Mouse (Mus musculus): ENCODE measurements around the gene Wdr46. TPM values are rescaled to one million over a fixed set of nuclear protein-coding genes. Genes with fewer than 3 reads are reported as not detected.
A peak's percentile ranks its signal among the peaks of the same experiment; 100 is the strongest.

Wdr46 gene
- total RNA-seq, 4 experiments from 2014 or later = 13.2 to 17.4 (median 14.9) TPM

DNA sequence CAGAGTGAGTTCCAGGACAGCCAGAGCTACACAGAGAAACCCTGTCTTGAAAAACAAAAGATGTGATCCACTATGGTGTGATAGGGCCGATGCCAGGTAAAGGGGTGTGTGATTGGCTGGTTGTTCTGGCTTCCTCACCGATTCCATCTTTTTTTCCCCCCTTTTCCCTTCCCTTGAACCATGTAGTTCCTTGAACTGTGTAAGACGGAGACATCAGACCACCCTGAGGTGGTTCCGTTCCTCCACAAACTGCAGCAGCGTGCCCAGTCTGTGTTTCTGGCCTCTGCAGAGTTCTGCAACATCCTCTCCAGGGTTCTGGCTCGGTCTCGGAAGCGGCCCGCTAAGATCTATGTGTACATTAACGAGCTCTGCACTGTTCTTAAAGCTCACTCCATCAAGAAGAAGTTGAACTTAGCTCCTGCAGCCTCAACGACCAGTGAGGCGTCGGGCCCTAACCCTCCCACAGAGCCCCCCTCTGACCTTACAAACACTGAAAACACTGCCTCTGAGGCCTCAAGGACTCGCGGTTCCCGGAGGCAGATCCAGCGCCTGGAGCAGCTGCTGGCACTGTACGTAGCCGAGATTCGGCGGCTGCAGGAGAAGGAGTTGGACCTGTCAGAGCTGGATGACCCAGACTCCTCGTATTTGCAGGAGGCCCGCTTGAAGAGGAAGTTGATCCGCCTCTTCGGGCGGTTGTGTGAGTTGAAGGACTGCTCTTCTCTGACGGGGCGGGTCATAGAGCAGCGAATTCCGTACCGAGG is 29.2 kb upstream of the Wdr46 start:
- DNase-seq (ENCODE audit: low spot score in 2 of 2) = no peak

DNA sequence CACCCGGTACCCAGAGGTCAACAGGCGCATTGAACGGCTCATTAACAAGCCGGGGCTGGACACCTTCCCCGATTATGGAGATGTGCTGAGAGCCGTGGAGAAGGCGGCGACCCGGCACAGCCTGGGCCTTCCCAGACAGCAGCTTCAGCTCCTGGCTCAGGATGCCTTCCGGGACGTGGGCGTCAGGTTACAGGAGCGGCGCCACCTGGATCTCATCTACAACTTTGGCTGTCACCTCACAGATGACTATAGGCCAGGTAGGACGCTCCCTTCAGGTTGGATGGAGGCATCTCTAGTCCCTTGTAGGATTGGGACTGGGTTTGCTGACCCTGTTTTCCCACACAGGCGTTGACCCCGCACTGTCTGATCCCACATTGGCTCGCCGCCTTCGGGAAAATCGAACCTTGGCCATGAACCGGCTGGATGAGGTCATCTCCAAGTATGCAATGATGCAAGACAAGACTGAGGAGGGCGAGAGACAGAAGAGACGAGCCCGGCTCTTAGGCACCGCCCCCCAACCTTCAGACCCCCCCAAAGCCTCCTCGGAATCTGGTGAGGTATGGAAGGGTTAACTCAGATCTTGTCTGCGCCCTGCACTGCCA is 28.5 kb upstream of the Wdr46 start:
- no peak for DNase-seq (ENCODE audit: low spot score in 2 of 2)

DNA sequence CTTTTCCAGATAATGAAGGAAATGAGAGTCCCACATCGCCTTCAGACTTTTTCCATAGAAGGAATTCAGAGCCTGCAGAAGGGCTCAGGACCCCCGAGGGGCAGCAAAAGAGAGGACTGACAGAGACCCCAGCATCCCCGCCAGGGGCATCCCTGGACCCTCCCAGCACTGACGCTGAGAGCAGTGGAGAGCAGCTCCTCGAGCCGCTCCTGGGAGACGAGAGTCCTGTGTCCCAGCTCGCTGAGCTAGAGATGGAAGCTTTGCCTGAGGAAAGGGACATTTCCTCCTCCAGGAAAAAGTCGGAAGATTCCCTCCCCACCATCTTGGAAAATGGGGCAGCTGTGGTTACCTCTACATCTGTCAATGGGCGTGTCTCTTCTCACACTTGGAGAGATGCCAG is 27.2 kb upstream of the Wdr46 start:
- no peak for DNase-seq (ENCODE audit: low spot score in 2 of 2)

DNA sequence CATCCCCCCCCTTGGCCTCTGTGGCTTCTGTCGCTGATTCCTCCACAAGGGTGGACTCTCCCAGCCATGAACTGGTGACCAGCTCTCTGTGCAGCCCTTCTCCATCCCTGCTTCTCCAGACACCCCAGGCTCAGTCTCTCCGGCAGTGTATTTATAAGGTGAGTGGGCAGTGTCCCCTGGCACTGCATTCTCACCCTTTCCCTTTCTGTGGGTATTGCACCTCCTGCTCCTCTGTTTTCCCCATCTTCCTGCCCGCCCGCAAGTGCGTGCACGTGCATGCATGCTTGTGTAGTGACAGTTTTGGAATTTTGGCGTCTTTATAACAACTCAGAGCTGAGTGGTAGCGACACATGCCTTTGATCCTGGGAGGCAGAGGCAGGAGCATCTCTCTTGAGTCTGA is 26.6 kb upstream of the Wdr46 start:
- DNase-seq (ENCODE audit: low spot score in 2 of 2) = no peak

DNA sequence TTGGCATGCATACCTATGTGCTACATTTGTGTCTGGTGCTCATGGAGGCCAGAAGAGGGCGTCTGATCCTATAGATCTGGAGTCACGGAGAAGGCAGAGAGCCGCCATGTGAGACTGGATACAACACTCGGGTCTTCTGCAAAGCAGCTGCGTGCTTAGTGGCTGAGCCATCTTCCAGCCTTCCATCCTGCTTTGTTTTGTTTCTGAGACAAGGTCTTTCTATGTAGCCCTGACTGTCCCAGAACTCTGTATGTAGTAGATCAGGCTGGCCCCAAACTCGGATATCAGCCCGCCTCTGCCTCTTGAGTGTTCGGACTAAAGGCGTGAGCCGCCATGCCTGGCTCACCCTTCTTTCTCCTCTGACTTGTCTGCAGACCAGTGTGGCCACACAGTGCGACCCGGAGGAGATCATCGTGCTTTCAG is 25.5 kb upstream of the Wdr46 start:
- no peak for DNase-seq (ENCODE audit: low spot score in 2 of 2)

DNA sequence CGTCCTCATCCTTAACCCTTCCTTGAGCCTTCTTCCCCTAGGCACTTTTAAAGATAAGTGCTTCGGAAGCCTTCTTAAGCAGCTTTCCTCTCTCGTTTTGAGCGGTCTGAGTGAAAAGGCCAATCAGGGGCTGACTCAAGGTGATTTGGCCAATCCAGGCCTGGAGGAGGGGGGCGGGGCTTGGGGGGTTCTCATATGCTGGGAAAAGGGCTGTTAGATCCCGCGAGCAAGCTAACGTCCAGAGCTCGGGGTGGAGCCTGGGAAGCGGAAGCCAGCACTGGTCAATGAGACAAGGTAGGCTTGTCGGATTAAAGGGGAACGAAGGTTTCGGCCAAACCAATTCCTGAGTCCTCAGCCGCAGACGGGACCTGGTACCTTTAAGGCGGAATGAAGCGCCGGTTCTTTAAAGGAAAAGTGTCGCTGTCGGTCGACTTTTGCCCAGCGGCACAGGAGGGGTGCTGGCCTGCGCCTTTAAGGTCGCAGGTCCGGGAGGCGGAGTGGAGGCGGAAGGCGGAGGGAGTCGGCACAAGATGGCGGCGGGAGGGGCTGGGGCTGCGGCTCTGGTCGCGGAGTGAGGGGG is 24.7 kb upstream of the Wdr46 start, which contains the start of the genes Tapbp and Zbtb22:
Gene Tapbp (plus strand): TSS at position 229 of the 580 bp plus-strand sequence.
Gene Zbtb22 (plus strand): TSS at position 234 of the 580 bp plus-strand sequence.
- peak; percentile 97 for DNase-seq (ENCODE audit: low spot score in 2 of 2)

DNA sequence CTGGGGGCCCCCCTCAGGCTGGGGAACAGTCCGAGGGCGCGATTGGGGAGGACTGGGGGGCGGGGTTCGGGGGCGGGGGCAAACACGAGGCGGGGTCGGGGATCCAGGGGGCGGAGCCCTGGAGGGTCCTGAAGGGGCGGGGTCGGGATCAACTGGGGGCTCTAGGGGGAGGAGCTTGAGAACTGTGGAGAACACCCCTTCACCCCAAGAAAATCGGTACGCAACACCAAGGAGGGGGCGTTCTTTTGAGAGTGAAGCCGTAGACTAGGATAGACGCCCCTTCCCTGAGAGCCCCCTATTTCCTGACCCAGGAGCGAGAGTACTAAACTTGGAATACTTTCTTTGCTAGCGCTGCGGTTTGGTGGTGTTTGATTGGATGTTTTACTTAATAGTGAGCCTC is 24.2 kb upstream of the Wdr46 start:
- no peak for DNase-seq (ENCODE audit: low spot score in 2 of 2)

DNA sequence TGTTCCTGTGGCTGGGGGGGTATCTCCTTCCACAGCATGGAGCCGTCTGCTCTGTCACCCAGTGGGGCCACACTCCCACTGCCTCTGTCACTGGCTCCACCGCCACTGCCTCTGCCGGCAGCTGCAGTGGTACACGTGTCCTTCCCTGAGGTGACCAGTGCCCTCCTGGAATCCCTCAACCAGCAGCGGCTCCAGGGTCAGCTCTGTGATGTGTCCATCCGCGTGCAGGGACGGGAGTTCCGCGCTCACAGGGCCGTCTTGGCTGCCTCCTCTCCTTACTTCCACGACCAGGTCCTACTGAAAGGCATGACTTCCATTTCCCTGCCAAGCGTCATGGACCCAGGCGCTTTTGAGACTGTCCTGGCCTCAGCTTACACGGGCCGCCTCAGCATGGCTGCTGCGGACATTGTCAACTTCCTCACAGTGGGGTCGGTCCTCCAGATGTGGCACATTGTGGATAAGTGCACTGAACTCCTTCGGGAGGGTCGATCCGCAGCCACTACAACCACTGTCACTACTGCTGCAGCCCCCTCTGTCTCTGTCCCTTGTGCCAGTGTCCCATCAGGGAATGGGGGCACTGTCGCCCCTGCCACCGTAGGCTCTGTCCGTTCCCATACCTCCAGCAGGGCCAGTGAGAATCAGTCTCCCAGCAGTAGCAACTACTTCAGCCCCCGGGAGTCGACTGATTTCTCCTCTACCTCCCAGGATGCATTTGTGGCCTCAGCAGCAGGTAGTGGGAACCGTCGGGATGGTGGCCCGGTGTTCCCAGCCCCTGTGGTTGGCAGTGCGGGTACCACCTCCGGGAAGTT is 23.4 kb upstream of the Wdr46 start:
- no peak for DNase-seq (ENCODE audit: low spot score in 2 of 2)

DNA sequence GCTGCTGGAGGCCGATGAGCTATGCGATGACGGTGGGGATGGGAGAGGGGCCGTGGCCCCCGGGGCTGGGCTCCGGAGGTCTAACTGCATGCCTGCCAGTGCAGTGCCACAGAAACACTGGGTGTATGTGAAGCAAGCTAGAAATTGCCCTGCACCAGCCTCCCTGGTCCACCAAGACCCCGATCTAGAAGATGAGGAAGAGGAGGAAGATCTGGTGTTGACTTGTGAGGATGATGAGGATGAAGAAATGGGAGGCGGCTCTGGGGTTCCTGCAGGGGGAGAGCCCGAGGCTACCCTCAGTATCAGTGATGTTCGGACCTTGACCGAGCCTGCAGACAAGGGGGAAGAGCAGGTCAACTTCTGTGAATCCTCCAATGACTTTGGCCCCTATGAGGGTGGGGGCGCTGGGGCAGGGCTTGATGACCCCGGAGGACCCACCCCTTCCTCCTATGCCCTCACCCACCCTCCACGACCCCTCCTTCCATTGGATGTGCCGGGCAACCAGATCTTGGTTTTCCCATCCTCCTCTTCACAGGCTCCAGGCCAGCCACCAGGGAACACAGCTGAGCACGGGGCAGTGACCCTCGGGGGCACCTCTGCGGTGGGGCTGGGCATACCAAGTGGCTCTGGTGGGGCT is 22.7 kb upstream of the Wdr46 start:
- DNase-seq (ENCODE audit: low spot score in 2 of 2) = no peak

DNA sequence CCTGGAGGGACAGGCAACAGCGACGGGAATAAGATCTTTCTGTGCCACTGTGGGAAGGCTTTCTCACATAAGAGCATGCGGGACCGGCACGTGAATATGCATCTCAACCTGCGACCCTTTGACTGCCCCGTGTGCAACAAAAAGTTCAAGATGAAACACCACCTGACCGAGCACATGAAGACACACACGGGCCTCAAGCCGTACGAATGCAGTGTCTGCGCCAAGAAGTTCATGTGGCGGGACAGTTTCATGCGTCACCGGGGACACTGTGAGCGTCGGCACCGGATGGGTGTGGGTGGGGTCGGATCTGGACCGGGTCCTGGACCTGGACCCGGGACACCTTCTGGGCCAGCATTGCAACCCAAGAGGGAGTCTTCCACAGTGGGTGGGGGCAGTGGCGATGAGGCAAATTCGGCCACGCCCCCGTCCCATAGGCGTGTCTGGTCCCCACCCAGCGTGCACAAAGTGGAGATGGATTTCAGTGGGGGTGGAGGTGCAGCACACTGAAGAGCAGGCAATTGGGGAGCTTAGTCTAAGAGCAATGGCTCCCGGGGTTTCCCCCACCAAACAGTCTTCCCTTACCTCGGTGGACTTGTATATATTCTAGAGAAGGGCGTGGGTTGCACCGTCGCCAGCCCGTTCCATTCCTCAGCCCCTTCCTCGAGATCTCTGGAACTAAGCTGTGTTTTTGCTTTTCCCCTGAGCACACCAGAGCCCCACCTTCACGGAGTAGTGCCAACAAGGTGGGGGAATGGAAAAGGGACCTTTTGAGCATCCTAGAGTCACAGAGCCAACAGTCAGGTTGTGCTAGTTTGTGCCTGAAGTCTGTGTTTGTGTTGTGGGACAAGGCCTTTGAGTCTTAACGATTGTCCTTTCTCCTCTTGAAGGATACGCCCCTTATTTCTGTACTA is 21.9 kb upstream of the Wdr46 start:
- no peak for DNase-seq (ENCODE audit: low spot score in 2 of 2)

DNA sequence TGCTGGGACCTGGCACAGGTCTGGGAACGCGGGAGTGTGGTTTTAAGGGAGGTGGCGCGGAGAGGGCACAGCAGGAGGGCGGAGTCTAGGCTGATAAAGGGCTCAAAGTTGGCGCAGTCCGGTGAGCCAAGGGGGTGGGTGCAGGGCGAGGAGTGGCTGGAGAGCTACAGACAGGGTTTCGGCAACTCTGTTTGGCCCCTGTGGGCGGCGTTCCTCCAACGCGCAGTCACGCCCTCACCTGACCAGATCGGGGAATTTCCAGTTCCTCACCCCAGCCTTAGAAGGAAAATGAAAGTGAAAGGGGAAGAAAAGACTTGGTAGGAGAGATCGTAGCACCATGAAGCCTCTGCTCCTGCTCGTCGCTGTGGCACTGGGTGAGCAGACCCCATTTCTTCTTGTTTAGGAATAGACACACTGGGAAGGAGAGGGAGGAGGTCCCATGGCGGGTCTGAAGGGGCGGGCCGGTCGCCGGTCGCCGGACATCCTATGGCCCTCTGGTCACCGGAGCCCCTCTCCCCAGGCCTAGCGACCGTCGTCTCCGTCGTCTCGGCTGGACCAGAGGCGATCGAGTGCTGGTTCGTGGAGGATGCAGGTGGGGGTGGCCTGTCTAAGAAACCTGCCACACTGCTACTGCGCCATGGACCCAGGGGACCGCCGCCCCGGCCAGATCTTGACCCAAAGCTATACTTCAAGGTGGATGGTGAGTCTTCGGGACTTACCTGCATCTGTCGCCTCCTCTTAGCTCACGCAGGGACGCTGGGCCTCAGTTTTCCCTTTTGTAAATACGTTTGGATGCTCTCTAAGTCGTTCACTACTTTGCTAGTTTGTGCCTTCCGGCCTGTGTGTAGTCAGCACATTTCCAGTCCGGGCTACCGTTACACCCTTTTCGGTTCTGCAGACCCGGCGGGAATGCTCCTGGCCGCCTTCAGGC is 20.8 kb upstream of the Wdr46 start:
- peak in 1 of 2 experiments; percentile 36 for DNase-seq (ENCODE audit: low spot score in 2 of 2)

DNA sequence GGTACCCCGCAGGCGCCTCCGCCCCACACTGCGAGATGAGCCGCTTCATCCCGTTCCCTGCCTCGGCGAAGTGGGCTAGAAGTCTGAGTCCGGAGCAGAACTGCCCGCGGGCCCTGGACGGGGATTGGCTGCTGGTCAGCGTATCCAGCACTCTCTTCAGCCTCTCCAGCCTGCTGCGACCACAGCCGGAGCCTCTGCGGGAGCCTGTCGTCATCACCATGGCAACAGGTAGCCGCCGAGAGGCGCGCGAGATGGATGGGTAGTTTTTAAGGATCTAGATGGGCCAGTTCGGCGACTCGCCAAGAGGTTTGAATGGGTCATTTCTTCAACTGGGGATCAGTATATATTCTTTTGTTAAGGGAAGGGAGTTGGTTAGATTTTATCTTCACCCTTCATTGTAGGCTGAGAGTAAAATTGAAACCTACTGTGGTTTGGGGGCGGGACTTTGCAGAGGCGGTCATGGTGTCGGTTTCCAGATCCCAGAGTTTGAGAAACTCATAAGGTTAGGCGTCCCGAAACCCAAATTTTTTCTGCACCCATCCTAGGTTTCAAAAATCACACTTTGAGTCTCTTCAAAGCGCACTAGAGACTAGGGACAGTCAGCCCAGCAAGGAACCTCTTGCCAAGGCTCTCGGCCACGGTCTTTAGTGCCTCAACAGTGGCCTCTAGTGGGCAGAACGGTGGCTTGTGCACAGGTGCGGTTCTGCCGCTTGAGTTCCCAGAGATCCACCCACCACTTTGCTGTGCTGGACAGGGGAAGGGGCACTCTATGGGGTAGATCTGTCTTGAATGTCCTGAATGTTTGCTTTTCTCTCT is 20.0 kb upstream of the Wdr46 start:
- DNase-seq (ENCODE audit: low spot score in 2 of 2) = peak; percentile 69 to 79

DNA sequence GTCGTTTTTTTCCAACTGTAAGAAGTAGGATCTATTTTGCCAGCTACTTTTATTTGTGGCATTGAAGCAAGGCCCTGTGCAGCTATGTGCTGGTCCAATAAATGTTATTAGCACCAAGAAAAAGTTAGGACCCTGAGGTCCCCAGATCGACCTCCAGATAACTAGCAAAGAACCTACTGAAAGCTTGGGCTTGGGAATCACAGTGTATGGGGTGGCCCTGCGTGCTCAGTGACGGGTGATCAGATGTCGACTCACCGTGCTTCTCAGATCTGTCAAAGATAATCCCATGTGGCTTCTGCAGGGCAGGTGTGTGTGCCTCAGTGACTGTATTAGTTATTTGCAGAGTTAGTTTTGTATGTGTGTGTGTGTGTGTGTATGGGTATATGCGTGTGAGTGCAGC is 19.1 kb upstream of the Wdr46 start:
- no peak for DNase-seq (ENCODE audit: low spot score in 2 of 2)

DNA sequence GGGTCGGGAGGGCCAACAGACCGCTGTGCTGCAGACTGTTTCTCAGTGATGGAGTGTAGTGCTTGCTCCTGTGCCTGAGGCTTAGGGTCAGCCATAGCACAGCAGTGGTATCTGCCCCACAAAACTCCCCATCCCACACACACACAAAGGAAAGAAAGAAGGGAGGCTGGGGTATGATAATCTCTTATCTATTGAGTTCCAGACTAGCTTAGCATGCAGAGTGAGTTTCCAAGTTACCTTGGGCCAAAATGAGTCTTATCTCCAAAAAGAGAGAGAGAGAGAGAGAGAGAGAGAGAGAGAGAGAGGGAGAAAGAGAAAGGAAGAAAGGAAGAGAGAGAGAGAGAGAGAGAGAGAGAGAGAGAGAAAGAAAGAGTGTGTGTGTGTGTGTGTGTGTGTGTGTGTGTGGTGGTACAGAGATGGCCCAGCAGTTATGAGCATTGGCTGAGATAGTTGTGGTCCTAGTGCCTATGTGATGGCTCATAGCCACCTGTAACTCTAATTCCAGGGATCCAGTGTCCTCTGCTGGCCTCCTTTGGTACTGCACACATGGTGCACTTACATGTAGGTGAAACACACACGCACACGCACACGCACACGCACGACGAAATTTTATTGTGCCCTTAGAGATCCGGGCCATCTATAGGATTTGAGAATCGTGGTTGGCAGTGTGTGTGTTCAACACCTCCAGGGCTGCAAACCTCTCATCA is 15.7 kb upstream of the Wdr46 start:
- no peak for DNase-seq (ENCODE audit: low spot score in 2 of 2)

DNA sequence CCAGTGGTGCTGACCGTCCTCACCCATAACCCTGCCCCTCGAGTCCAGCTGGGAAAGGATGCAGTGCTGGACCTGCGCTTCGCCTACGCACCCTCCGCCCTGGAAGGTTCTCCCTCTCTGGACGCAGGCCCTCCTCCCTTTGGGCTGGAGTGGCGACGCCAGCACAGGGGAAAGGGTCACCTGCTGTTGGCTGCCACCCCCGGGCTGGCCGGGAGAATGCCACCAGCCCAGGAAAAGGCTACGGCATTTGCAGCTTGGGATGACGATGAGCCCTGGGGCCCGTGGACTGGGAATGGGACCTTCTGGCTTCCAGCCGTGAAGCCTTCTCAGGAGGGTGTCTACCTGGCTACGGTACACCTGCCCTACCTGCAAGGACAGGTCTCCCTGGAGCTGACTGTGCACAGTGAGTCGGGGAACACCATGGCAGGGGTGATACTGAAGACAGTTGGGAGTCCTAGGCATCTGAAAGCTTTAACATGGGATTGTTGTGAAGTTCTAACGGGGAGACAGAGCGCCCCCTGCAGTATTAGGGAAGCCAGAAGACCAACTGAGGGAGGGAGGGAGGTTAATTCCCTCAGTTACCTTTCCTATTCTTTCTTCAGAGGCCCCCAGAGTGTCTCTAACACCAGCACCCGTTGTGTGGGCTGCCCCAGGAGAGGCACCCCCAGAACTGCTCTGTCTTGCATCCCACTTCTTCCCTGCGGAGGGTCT is 14.9 kb upstream of the Wdr46 start:
- DNase-seq (ENCODE audit: low spot score in 2 of 2) = no peak

DNA sequence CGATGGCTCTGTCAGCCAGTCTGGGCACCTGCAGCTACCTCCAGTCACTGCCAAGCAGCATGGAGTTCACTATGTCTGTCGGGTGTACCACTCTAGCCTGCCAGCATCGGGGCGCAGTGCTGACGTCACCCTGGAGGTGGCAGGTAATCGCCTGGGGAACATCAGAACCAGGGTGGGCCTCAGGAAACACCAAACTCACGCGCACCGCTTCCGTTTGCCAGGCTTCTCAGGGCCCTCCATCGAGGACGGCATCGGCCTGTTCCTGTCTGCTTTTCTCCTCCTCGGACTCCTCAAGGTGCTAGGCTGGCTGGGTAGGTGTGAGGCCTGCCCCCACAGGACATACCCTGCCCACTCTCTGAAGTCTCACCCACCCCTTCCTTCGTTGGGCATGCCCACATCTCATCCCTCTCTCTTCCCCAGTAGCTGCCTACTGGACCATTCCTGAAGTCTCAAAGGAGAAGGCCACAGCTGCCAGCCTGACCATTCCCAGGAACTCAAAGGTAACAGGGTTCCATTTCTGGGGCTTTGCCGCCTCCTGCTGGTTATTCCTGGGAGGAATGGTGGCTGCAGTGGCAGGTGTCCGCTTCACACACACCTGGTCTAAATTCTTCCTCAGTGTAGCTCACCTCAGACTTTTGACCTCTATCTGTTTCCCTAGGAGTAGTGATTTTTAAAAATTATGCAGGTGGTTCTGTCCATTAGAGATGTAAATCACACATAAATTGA is 14.1 kb upstream of the Wdr46 start:
- DNase-seq (ENCODE audit: low spot score in 2 of 2) = no peak

Data from layer of hippocampus, adult 8-10 months (tissue).